8 mouse cellular contexts compared by ENCODE assay signal in genomic region chr19:6076564-6077393, GRCm38 (mm10). TPM values are rescaled to one million over a fixed set of nuclear protein-coding genes. Genes with fewer than 3 reads are reported as not detected.
DNase-seq lines count a peak whose midpoint lies in the region; ATAC-seq and TF ChIP-seq lines count a peak whose summit lies in the region.

Gene Vps51, minus strand, starts transcription at chr19:6077231.

- peak within 1 kb of the TSS; percentile 97 for H3K27ac ChIP-seq in hindbrain, embryonic 10.5 days
- H3K27ac ChIP-seq in lung, postnatal 0 days (ENCODE audit: low read length), result peak within 1 kb of the TSS; percentile 81

- H3K27me3 ChIP-seq in hindbrain, embryonic 10.5 days (ENCODE audit: insufficient read depth, poor library complexity, severe bottlenecking), result no peaks in the 10 kb centered on the region
- no peaks in the 10 kb centered on the region for H3K27me3 ChIP-seq in lung, postnatal 0 days (replicated peaks; ENCODE audit: insufficient read depth, low read length)

- peak; percentile 96 for DNase-seq in NIH3T3 (ENCODE audit: low read depth)
- peak; percentile 88 for DNase-seq in cerebellum, adult 9-11 months
- peak; percentile 81 to 94 for DNase-seq in frontal cortex, adult 2 months (ENCODE audit: extremely low spot score in 1 of 2, low spot score in 1 of 2)
- DNase-seq in hindbrain, embryonic 10.5 days (ENCODE audit: low spot score), result peak; percentile 86
- DNase-seq in layer of hippocampus, adult 9-11 months, result peak; percentile 86
- peak; percentile 96 for DNase-seq in lung, postnatal 0 days (ENCODE audit: low spot score)
- DNase-seq in ovary, postnatal 10 days (ENCODE audit: low spot score), result peak; percentile 56
- DNase-seq in thymus, postnatal 0 days (ENCODE audit: low spot score), result peak; percentile 90

- TF ChIP-seq EP300 in lung, postnatal 0 days (IDR thresholded peaks at IDR 0.05), result 0 out of 2 replicates have a peak, but pooled peaks have one; percentile 39

- no peak for TF ChIP-seq CTCF in lung, postnatal 0 days (IDR thresholded peaks at IDR 0.05)

- peaks cover 21% of the 10 kb centered on the region for H3K4me1 ChIP-seq in hindbrain, embryonic 10.5 days (replicated peaks)
- H3K4me1 ChIP-seq in lung, postnatal 0 days (ENCODE audit: insufficient read depth, low read depth, low read length), result peaks cover 8% of the 10 kb centered on the region; the same call in 1 of the 2 replicates

- ATAC-seq in lung, postnatal 0 days, result peak; percentile 93

- peaks cover 52% of the 10 kb centered on the region for H3K36me3 ChIP-seq in hindbrain, embryonic 10.5 days
- peaks cover 16% of the 10 kb centered on the region; the same call in 1 of the 2 replicates for H3K36me3 ChIP-seq in lung, postnatal 0 days (ENCODE audit: insufficient read depth, low read length)

- WGBS in hindbrain, embryonic 10.5 days, result 1% methylated on average over 33 of the region's 33 CpGs
- 1% methylated on average over 33 of the region's 33 CpGs for WGBS in lung, postnatal 0 days

- H3K9me3 ChIP-seq in hindbrain, embryonic 10.5 days, result no peaks in the 10 kb centered on the region
- no peaks in the 10 kb centered on the region for H3K9me3 ChIP-seq in lung, postnatal 0 days (ENCODE audit: low read length)

- H3K9ac ChIP-seq in lung, postnatal 0 days (replicated peaks; ENCODE audit: low read depth), result peak within 1 kb of the TSS; percentile 64

- peak within 1 kb of the TSS; percentile 77 for H3K4me3 ChIP-seq in hindbrain, embryonic 10.5 days
- peak within 1 kb of the TSS; percentile 69 for H3K4me3 ChIP-seq in lung, postnatal 0 days (ENCODE audit: low read depth, low read length)

- H3K4me2 ChIP-seq in lung, postnatal 0 days (replicated peaks; ENCODE audit: low read depth, low read length), result peak within 1 kb of the TSS; percentile 57

RNA-seq across cellular contexts. Expression of gene Vps51, which starts in this region (rescaled TPM):
- polyA plus RNA-seq in frontal cortex, adult 2 months (2012; rRNA removed), result 98.8 and 105 TPM in 2 replicates
- polyA plus RNA-seq in hindbrain, embryonic 10.5 days (2016; fragmentation: Nextera tagmentation; extraction: Ambion mirVana), result 70.2 and 74.9 TPM in 2 replicates
- 48.7 and 52.7 TPM in 2 replicates for polyA plus RNA-seq in lung, postnatal 0 days (2015; fragmentation: Nextera tagmentation; extraction: Ambion mirVana)
- polyA plus RNA-seq in thymus, postnatal 0 days (2015; fragmentation: Nextera tagmentation; extraction: Ambion mirVana), result 69.3 and 77.1 TPM in 2 replicates

Comparison
In these comparisons a context has a peak if more than half of its experiments do, and no peak if none do; other contexts are left out.
1. Peak in every context shown above with its lines: DNase-seq, ATAC-seq, H3K4me3 ChIP-seq and H3K27ac ChIP-seq.